Mouse (Mus musculus): Measurements from ENCODE around the gene Ercc2. TPM values are rescaled to one million over a fixed set of nuclear protein-coding genes. Genes with fewer than 3 reads are reported as not detected.

The Ercc2 gene
- polyA plus RNA-seq, 1 experiment, result 14.3 TPM

GRCm38 (mm10) chr7:19343210-19343808 lies 38.5 kb upstream of the Ercc2 start:
- H3K27ac ChIP-seq (ENCODE audit: insufficient read depth, low read length), result peak overlapping the region; percentile 79
- TF ChIP-seq CTCF (IDR thresholded peaks at IDR 0.05; ENCODE audit: borderline replicate concordance, insufficient read depth, low read length) (peak; percentile 94), POLR2A (IDR thresholded peaks at IDR 0.05; ENCODE audit: low read depth, low read length) (no peak)
- H3K4me1 ChIP-seq (ENCODE audit: control insufficient read depth, insufficient read depth, low read length), result peaks cover under 1% of the 10 kb centered on the region
- H3K4me3 ChIP-seq (ENCODE audit: insufficient read depth, low read length), result no peak overlapping the region

- Histone ChIP-seq H3K4me1 (ENCODE audit: control insufficient read depth, insufficient read depth, low read length) (no peaks in the 10 kb centered on the region; the same call in none of the 2 replicates), H3K27ac (ENCODE audit: insufficient read depth, low read length) (peak within 1 kb of the TSS; percentile 79), H3K4me3 (ENCODE audit: insufficient read depth, low read length) (peak within 1 kb of the TSS; percentile 61)
- TF ChIP-seq CTCF (IDR thresholded peaks at IDR 0.05; ENCODE audit: borderline replicate concordance, insufficient read depth, low read length) (no peak), POLR2A (IDR thresholded peaks at IDR 0.05; ENCODE audit: low read depth, low read length) (peak; percentile 48; the same call in 1 of the 2 replicates)
Measured at GRCm38 (mm10) chr7:19344237-19344847, 37.5 kb upstream of the Ercc2 start, which contains the start of gene Ercc1. Gene Ercc1, plus strand, starts transcription at chr7:19344778.

- H3K4me3 ChIP-seq (ENCODE audit: insufficient read depth, low read length), result peak overlapping the region; percentile 61
Measured at GRCm38 (mm10) chr7:19344938-19345471, 36.8 kb upstream of the Ercc2 start.

GRCm38 (mm10) chr7:19349188-19349915 lies 32.5 kb upstream of the Ercc2 start:
- H3K4me3 ChIP-seq (ENCODE audit: insufficient read depth, low read length), result no peak overlapping the region
- no peak overlapping the region for H3K27ac ChIP-seq (ENCODE audit: insufficient read depth, low read length)
- no peaks in the 10 kb centered on the region; the same call in 1 of the 2 replicates for H3K4me1 ChIP-seq (ENCODE audit: control insufficient read depth, insufficient read depth, low read length)
- no peak for TF ChIP-seq POLR2A (IDR thresholded peaks at IDR 0.05; ENCODE audit: low read depth, low read length)
- TF ChIP-seq CTCF (IDR thresholded peaks at IDR 0.05; ENCODE audit: borderline replicate concordance, insufficient read depth, low read length), result no peak

More at GRCm38 (mm10) chr7:19344938-19345471, 36.8 kb upstream of the Ercc2 start:
- Histone ChIP-seq H3K27ac (ENCODE audit: insufficient read depth, low read length) (peak overlapping the region; percentile 79), H3K4me1 (ENCODE audit: control insufficient read depth, insufficient read depth, low read length) (no peaks in the 10 kb centered on the region; the same call in none of the 2 replicates)
- TF ChIP-seq POLR2A (IDR thresholded peaks at IDR 0.05; ENCODE audit: low read depth, low read length) (no peak; the same call in none of the 2 replicates), CTCF (IDR thresholded peaks at IDR 0.05; ENCODE audit: borderline replicate concordance, insufficient read depth, low read length) (no peak)

- Histone ChIP-seq H3K27ac (ENCODE audit: insufficient read depth, low read length) (no peak overlapping the region), H3K4me1 (ENCODE audit: control insufficient read depth, insufficient read depth, low read length) (no peaks in the 10 kb centered on the region; the same call in 1 of the 2 replicates), H3K4me3 (ENCODE audit: insufficient read depth, low read length) (no peak overlapping the region)
- TF ChIP-seq POLR2A (IDR thresholded peaks at IDR 0.05; ENCODE audit: low read depth, low read length) (no peak), CTCF (IDR thresholded peaks at IDR 0.05; ENCODE audit: borderline replicate concordance, insufficient read depth, low read length) (no peak)
Measured at GRCm38 (mm10) chr7:19350221-19350620, 31.6 kb upstream of the Ercc2 start.

- H3K4me1 ChIP-seq (ENCODE audit: control insufficient read depth, insufficient read depth, low read length), result peaks cover 2% of the 10 kb centered on the region
- TF ChIP-seq CTCF (IDR thresholded peaks at IDR 0.05; ENCODE audit: borderline replicate concordance, insufficient read depth, low read length) (no peak), POLR2A (IDR thresholded peaks at IDR 0.05; ENCODE audit: low read depth, low read length) (no peak)
- H3K4me3 ChIP-seq (ENCODE audit: insufficient read depth, low read length), result no peak overlapping the region
- H3K27ac ChIP-seq (ENCODE audit: insufficient read depth, low read length), result no peak overlapping the region
Measured at GRCm38 (mm10) chr7:19354991-19355390, 26.8 kb upstream of the Ercc2 start.

GRCm38 (mm10) chr7:19356311-19356710 lies 25.5 kb upstream of the Ercc2 start:
- Histone ChIP-seq H3K4me3 (ENCODE audit: insufficient read depth, low read length) (no peak overlapping the region), H3K27ac (ENCODE audit: insufficient read depth, low read length) (no peak overlapping the region), H3K4me1 (ENCODE audit: control insufficient read depth, insufficient read depth, low read length) (peaks cover 2% of the 10 kb centered on the region)
- TF ChIP-seq POLR2A (IDR thresholded peaks at IDR 0.05; ENCODE audit: low read depth, low read length), result no peak

GRCm38 (mm10) chr7:19357381-19358375 lies 24.1 kb upstream of the Ercc2 start:
- Histone ChIP-seq H3K4me3 (ENCODE audit: insufficient read depth, low read length) (peak overlapping the region; percentile 52), H3K4me1 (ENCODE audit: control insufficient read depth, insufficient read depth, low read length) (peaks cover 2% of the 10 kb centered on the region), H3K27ac (ENCODE audit: insufficient read depth, low read length) (no peak overlapping the region)
- no peak for TF ChIP-seq POLR2A (IDR thresholded peaks at IDR 0.05; ENCODE audit: low read depth, low read length)
- TF ChIP-seq CTCF (IDR thresholded peaks at IDR 0.05; ENCODE audit: borderline replicate concordance, insufficient read depth, low read length), result no peak

GRCm38 (mm10) chr7:19358634-19359033 lies 23.2 kb upstream of the Ercc2 start:
- TF ChIP-seq CTCF (IDR thresholded peaks at IDR 0.05; ENCODE audit: borderline replicate concordance, insufficient read depth, low read length), result no peak
- no peak for TF ChIP-seq POLR2A (IDR thresholded peaks at IDR 0.05; ENCODE audit: low read depth, low read length)
- Histone ChIP-seq H3K4me1 (ENCODE audit: control insufficient read depth, insufficient read depth, low read length) (peaks cover 2% of the 10 kb centered on the region), H3K4me3 (ENCODE audit: insufficient read depth, low read length) (peak overlapping the region; percentile 52), H3K27ac (ENCODE audit: insufficient read depth, low read length) (no peak overlapping the region)

All from embryonic fibroblast, embryonic 13.5 days (primary cell).